Mouse (Mus musculus) liver, adult 2 months (tissue): Measurements from ENCODE around the gene Celf2.

Source experiments
- CTCF ChIP-seq: fragments of 200-500 bp; IDR thresholded peaks from 2 replicates; pipeline ENCODE4 v1.5.1; 2011; ENCODE audit warnings: low read depth, low read length, control low read depth
- POLR2A ChIP-seq: fragments of 200-500 bp; IDR thresholded peaks from 2 replicates; pipeline ENCODE4 v1.6.1; 2011; ENCODE audit warnings: low read length, control low read depth; ENCODE audit not compliant: insufficient read depth; ENCODE audit errors: extremely low read depth

- no peak for TF ChIP-seq CTCF
- TF ChIP-seq POLR2A, result no peak
Observed at GRCm38 (mm10) chr2:6622082-6622481, 887.3 kb downstream of the Celf2 start.
